Mouse (Mus musculus) CD4-positive, CD25-positive, alpha-beta regulatory T cell, adult 2 months (primary cell): ENCODE data around the gene Gm21985.

Source experiments
- DNase-seq: peaks from one replicate; pipeline ENCODE4 v3.0.0-alpha.2; 2012; ENCODE audit warnings: low read depth, low spot score

Gene Gm21985

DNA sequence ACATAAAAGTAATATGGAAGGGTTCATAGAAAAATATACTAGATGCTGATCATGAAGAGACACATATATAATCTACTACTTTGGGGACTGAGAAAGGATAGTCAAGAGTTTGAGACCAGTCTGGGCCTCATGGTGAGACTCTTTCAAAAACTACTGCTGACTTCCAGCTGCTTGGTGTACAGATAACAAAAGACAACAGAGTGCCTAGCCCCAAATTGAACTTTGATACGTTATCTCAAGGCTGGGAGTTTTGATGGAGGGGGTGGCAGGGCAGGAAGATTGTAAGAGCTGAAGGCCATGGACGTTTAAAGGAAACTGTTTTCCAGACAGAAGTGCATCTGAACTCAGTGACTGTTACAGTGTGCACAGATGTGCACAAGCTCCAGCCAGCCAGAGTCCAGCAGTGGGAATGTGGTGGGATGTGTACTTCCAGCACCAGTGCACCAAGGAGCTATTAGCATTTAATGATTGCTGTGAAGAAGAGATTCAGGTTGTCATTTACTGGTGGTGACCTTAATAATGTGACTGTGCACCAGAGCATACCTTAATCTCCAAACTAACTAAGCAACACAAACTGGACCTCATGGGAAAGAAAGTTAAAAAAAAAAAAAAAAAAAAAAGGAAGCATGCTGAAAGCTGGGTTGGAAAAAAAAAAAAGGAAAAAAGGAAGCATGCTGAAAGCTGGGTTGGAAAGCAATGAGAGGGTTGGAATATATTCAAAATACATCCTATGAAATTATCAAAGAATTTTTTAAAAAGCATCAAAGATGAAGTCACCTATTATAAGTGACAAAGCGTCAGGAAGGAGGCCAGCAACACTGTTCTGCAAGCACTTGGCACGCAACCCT is 66.2 kb downstream of the Gm21985 start:
- DNase-seq = no peak

DNA sequence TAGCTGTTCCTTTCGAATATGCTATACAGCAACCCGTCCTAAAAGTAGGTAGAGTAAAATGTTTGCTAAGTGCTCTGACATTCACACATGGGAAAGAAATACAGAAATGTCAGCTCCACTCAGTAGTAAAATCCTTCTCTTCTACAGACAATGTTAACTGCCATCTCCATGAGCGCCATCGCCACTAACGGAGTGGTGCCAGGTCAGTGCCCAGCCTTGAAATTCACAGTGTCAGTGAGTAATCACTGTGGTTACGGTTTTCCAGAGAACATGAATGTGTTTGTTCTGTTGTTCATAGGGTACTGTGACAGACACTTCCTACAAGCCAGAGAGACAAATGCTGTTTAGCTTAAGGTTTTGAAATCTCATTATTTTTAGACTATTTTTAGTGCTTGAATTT is 71.1 kb downstream of the Gm21985 start:
- DNase-seq = no peak

DNA sequence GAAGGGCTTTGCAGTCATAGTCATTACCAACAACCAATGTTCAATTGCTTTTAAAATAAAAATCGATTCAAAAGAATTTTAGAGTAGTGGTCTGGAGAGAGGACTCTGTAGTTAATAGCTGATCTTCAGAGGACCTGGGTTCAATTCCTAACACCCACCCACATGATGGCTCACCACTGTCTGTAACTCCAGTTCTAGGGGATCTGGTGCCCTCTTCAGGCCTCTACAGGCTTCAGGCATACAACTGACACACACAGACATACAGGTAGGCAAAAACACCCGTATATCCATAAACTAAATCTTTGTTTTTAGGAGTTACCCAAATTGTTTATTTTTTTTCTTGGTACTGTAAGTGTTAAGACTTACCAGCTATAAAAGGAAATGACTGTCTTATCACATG is 73.6 kb downstream of the Gm21985 start:
- DNase-seq = peak; percentile 49

DNA sequence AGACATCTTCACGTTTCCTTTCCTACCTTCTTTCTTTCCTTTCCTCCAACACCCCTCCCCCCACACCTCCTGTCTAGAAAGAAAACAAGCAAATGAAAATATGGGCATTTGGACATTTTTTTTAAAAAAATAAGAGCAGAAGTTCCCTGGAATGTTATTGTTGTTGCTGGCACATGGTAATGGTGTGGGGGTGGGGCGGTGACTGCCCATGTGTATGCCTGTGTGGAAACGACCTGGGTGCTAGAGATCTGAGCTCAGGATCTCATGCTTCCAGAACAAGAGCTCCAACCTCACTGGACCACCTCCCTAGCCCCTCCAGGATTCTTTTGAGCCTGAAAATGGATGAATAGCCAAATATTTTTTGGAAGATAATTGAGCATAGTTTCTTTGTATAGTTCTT is 75.0 kb downstream of the Gm21985 start:
- DNase-seq = no peak

DNA sequence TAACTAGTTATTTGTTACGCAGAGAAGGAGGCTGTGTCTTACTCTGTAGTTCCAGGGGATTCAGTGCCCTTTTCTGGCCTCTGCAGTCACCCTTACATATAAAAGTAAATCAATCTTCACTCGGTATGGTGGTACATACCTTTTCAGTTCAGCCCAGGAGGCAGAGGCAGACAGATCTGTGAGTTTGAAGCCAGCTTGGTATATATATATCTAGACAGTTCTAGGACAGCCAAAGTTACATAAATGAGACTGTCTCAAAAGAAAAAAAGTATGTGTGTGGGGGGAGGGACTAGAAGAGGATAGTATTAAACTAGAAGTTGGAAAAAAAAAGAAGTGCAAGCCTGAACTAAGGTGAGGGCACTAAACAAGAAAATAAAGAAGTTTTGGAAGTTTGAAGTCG is 82.1 kb downstream of the Gm21985 start:
- no peak for DNase-seq

DNA sequence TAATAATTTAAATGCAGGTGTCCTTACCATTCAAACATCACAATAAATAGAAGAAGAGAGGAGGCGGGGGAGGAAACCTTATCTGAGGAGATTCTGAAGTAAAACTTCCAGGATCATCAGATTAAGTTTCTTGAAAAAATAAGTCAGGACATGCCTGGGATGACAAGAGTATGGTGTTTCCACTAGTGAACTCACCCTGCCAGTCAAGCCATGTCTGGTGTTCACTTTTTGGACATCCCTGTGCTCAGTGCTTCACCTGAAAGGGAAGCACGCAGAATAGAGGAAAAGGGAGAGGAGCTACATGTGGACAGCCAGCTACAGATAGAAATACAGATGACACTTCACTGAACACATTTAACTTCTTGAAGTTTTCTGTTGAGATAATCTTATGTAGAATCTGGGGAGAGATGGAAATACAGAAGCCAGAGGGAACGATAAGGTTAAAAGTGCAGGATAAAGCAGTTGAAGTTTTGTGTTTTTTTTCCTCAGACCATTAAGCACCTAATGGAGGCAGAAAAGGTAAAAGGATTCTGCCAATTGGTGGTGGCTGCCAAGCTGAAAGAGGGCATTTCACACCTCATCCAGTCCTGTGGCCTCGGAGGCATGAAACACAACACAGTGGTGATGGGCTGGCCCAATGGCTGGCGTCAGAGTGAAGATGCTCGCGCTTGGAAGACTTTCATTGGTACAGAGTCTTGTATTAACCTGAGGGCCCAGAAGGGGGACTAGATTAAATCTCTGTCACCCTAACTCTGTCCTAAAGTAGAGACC is 87.8 kb downstream of the Gm21985 start:
- DNase-seq = no peak

DNA sequence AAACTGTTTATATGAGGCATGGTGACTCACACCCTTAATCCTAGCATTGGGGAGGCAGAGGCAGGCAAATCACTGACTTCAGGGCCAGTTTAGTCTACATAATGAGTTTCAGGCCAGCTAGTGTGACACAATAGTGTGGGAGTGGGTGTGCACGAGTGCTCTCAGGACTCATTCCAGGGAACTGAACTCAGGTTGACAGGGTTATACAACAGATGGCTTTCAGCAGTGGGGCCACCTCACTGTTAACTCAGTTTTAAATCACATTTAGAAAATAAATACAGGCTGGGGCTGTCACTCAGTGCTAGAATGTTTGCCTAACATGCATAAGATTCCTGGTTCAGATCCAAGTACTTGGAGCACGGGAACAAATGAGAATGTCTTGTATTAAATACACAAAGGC is 93.5 kb downstream of the Gm21985 start:
- DNase-seq = no peak

DNA sequence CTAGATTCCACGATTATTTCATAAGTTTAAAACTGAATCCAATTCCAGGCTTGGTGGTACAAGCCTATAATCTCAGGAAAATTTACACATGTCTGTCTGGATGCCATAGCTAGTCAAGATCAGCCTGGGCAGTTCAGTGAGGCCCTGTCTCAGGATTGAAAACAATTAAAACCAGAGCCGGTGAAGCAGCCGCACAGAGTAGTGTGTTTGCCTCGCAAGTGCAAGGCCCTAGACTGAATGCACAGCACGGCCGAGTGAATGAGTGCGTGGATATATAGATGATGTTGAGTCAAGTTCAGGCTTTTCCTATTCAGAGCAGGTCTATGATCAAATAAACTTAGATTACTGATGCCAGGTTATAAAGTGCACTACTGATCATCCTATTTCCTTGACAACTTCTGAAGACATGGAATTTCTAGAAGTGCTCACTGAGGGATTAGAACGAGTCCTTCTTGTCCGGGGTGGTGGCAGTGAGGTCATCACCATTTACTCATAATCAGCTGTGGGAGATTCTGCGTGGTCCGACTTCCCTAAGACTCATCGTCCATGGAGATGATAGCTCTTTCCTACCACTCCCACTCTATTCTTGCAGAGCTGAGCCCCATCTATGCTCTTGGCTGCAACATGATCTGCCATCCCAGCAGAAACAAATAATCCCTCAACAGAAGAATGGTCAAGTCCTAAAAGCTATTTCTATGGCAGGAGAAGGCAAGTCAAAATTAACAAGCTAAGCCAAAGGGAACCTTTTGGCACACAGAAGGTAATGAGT is 94.1 kb downstream of the Gm21985 start:
- DNase-seq = no peak

DNA sequence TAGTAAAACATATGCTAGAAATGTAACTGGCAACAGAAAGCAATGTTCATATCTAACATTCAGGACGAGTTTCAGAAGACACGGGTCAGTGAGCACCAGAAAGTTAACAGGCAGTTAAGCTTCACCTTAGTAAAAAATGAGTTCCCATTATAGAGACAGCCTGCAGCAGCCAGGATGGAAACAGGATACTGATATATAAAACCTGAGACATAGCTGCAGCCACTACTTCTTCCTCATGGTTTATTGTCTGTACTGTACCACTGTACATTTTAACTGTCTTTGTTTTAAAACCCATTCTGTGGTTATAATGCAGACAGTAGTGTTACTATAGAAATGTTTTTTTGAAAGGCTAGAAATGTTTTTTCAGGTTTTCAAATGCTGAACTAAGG is 94.7 kb downstream of the Gm21985 start:
- DNase-seq = no peak

DNA sequence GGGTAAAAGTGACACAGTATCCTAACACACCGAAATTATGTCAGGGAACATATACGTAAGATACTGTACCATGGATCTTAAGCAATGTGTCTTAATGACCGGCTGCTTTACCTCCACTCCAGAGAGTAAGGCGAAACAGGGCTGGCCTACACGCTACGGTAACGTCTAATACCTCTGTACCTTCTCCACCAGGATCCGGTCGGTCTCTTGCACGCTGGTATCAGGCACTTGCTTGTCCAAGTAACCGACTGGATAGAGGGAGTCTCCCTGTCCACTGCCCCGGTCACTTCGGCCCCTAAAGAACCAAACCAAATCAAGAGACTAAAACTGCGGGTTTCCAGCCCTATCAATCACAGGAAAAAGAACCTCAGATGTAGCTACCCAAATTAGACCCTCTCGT is 101.1 kb downstream of the Gm21985 start:
- peak; percentile 20 for DNase-seq

DNA sequence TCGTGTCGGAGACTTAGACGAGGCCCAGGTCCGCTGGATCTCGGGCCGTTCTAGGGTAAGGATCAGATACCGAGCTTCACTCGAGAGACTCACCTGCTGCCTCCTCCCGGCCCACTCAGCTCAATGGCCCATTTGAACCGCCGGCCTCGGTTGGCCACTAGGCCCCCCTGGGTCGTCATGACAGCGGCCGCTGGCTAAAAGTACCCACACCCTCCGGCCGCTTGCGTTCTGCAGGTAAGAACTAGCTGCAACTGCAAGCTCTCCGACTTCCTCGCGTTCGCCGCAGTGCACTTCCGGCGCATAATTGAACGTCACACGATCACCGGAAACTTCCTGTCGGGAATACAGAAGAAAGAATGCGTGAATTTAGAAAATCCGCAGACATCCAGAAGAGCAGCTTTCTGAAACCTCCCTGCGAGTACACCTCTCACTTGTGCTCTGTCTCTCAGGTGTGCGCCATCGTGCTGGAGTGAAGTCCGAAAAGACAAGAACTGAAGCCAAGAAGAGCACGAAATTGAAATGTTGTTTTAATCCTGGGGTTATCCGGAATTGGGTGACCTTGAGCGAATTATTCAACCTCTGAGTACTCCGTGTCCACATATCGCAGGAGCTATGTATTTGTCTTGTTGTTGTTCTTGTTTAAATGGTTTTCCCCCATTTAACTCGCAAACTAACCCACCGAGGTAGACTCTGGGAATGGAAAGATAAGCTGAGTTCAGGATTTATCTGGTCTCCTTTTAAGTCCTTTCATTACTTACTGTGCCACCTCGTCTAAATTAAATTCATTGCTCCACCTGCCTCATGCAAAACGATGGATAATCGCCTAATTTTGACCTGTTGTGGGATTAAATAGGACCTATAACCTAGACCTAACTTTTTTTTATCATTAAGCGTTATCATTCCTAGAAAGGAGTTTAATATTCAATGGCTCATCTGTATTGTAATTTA is 101.9 kb downstream of the Gm21985 start, which contains the start of gene Emc4:
Gene Emc4, minus strand, starts transcription at position 302 of the 948 bp plus-strand sequence.
- peak; percentile 91 for DNase-seq

DNA sequence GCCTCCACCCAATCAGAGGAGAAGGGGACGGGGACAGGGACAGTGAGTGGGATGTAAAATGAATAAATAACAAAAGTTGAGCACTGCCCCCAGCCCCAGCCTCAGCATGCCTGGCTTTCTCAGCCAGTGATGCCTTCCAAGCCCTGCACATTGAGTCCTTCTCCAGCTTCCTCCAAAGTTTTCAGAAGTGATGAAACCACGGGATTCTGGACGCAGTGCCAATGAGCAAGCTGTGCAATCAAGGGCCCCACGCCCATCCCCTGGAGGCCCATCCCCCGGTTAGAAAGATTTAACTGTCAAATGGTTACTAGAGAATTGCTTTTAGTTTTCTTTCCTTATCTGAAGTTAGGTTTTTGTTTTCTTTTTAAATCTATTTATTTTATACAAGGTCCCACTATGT is 103.8 kb downstream of the Gm21985 start:
- DNase-seq = no peak

DNA sequence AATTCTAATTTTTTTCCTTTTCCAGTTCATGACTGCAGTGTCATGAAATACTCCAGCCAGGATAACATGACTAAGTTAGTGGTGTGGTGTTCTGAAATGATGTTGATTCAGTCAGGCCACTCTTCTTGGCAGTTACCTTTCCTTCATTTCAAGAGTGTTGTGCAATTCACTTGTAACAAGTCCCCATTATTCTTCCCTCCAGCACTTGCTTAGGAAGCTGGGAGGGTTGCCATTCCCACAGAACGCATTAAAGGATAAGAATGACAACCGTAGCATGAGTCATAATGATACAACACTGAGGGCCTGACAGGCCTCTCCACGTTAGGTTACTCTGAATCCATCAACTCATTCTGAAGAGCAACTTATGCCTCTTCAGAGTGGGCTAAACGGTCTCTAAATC is 107.0 kb downstream of the Gm21985 start:
- DNase-seq = no peak

DNA sequence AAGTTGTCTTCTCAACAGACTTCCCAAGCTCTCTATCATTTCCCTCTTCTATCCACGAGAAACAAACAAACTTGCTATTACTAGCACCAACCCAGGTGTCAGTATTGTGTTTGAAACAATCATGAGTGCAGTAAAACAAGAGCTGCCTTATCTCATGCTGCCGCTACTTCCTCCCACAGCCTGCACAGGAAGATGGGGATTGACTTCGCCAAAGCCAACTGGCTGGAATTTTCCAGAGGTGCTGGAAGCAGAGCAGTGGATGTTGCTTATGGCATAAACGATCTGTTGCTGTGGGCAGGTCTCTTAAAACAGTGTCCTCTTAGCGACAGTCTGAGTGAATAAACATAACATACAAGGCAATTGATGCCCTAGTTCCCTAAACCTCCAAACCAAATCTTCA is 108.5 kb downstream of the Gm21985 start:
- no peak for DNase-seq

DNA sequence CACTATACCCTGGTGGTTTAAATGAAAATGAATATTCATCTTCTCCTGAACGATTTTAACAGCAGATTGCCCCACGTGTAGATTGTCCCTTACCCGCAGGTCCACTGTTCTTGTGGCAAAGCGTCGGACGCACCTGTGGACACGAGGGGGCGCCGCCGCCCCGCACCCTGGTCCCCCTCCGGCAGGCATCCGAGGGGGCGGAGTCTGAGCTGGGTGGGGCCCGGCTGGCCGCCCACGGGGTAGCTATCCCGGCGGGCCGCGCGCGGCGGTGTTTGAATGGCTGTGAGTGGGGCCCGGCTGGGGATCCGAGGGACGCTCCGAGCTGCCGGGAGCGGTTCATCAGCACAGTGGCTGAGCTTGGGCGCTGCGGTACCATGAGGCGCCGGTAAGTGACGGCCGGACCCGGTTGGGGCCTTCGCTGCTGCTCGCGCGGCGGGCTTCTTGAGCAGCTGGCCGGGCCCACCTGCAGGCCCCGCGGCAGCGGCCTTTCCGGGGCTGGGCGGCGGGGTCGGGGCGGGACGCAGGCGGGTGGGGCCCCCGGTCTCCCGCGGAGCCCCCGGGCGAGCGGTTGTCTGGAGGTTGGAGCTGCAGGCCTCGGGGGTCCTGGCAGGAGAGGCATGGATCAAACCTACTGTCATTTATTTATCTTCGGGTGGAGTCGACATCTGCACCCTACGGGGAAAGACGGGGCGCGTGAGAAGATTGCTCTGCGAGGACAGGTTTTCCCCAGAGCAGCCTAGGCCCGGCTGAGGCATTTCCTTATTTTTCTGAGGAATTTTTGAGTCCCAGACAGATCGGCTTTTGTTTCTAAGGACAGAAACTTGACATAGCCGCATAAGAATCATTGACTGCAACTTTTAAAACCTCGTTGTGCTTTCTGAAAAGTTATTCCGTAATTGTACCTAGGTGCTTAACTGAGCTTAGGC is 113.1 kb downstream of the Gm21985 start, which contains the start of gene Katnbl1:
Gene Katnbl1, plus strand, starts transcription at position 239 of the 926 bp plus-strand sequence.
- DNase-seq = peak; percentile 97

DNA sequence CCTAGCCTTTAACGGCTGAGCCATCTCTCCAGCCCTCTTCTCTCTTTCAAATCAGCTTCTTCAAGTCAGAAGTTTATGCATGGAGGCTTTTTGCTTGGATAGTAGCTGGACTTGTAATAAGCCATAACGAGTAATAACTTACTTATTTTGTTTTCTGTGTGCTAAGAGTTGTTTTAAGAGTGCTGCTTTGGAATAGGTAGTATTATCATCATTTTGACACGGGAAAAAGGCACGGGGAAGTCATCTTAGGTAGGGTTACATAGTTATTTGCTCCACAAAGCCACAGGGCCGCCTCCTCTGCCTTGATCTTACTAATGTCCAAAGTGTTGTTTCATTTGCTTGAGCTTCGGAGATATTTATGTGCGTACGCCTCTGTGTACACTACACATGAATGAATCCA is 114.0 kb downstream of the Gm21985 start:
- no peak for DNase-seq

DNA sequence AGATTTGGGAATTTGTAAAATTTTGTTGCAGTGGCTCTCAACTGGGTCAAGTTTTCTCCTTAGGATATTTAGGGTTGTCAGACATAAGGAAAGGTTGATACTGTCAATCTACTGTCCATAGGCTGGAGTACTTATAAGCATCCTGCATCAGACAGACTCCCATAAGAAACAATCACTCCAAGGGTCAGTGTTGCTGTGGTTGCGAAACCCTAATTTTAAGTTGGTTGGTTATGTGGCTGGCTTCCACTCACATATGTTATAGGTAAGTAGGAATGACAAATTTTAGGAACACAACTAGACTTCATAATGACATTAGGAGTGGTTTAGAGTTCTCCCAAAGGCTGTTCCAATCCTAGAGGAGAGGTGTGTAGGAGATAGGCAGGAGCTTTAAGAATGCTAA is 115.1 kb downstream of the Gm21985 start:
- DNase-seq = no peak

DNA sequence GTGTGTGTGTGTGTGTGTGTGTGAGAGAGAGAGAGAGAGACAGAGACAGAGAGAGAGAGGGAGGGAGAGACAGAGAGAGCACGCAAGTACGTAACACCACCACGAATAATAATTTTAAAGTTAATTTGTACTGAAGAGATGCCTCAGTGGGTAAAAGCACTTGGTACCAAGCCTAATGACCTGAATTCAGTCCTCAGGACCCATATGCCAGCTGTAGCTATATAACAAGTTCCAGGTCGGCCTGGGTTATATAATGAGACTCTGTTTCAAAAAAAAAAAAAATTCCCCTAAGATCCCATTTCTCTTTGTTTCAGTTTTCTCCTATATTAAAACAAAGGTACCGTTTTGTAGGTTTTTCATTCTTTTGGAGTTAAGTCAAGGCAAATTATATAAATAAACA is 124.7 kb downstream of the Gm21985 start:
- no peak for DNase-seq

DNA sequence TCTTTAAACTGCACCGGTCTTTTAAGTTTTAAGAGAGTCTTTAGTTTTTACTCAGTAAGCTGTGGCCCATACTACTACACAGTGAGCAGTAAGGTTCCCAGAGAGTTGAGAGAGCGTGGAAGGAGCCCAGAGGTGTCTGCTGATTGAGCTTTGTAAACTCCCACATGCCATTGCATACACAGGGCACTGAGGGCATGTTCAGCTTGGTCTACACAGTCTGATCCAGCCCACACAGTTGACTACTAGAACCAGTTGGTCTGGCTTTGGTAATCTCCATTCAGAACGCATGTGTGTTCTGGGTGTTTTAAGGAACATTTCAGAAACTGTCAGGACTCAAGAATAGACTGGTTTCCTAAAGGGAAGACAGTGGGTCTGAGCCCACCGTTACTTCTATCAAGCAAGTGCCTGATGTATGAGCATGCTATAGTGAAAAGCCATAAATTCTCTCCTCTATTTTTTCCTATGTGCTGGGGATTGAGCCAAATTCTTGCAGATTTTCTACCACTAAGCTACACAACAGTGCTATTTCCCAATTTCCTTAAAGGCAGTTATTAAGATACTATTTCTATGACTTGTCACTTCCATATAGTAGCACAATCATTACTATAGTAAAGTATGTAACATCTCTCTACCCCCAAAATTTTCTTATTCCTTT is 125.4 kb downstream of the Gm21985 start:
- no peak for DNase-seq
